Mouse (Mus musculus) forebrain, postnatal 0 days (tissue): Measurements from ENCODE around the gene Max. TPM values are rescaled to one million over a fixed set of nuclear protein-coding genes. Genes with fewer than 3 reads are reported as not detected.

Experiments
- ATAC-seq: fragments of 200-750 bp; cut with Nextera tagmentation; 2 replicates; pipeline ENCODE4 v1.8.0; 2017; ENCODE audit warnings: mild to moderate bottlenecking, moderate library complexity
- DNase-seq: peaks from one replicate; pipeline ENCODE4 v3.0.0-alpha.2; 2015
- H3K27ac ChIP-seq: fragments of 300-500 bp; sonication (generic); 2 replicates; pipeline ENCODE4 v1.5.1; 2014; ENCODE audit warnings: low read depth, mild to moderate bottlenecking, antibody characterized with exemption, low read length, moderate library complexity, mixed read lengths
- H3K27me3 ChIP-seq: fragments of 300-500 bp; sonication (generic); 2 replicates; pipeline ENCODE4 v1.6.1; 2014; ENCODE audit warnings: mild to moderate bottlenecking, low read length, mixed read lengths; ENCODE audit not compliant: insufficient read depth
- H3K36me3 ChIP-seq: fragments of 300-500 bp; sonication (generic); 2 replicates; pipeline ENCODE4 v1.6.1; 2014; ENCODE audit warnings: mild to moderate bottlenecking, moderate library complexity; ENCODE audit not compliant: insufficient read depth
- H3K4me1 ChIP-seq: fragments of 300-500 bp; sonication (generic); 2 replicates; pipeline ENCODE4 v1.6.1; 2014; ENCODE audit warnings: antibody characterized with exemption; ENCODE audit not compliant: insufficient read depth
- H3K4me2 ChIP-seq: fragments of 300-500 bp; sonication (generic); 2 replicates; pipeline ENCODE4 v1.6.1; 2014; ENCODE audit warnings: low read depth, mild to moderate bottlenecking, moderate library complexity
- H3K4me3 ChIP-seq: fragments of 300-500 bp; sonication (generic); 2 replicates; pipeline ENCODE4 v1.5.1; 2014; ENCODE audit warnings: low read depth, low read length, mixed read lengths
- H3K9ac ChIP-seq: fragments of 300-500 bp; sonication (generic); 2 replicates; pipeline ENCODE4 v1.6.1; 2014; ENCODE audit warnings: mild to moderate bottlenecking
- H3K9me3 ChIP-seq: fragments of 300-500 bp; sonication (generic); 2 replicates; pipeline ENCODE4 v1.6.1; 2016; ENCODE audit warnings: low read length
- CTCF ChIP-seq: sonication (generic); IDR thresholded peaks from 2 replicates; pipeline ENCODE4 v1.5.1; 2016; ENCODE audit warnings: antibody characterized with exemption, control low read depth, low read depth
- WGBS: fragments of 180-500 bp; shearing (Covaris S2); extraction: QIAGEN DNeasy Blood & Tissue Kit; methylation state at CpG from one replicate; pipeline ENCODE4 v1.1.7; 2014; 5-methylcytosine and 5-hydroxymethylcytosine counted together
- polyA plus RNA-seq: library from polyadenylated mRNA; unstranded; fragments of >200 nt; fragmentation: Nextera tagmentation; extraction: Ambion mirVana; gene quantifications from 2 replicates; pipeline ENCODE4 v1.2.1, GENCODE M21; 2015
- total RNA-seq: library from RNA; depleted of rRNA; stranded (reverse); fragments of >200 nt; gene quantifications from 2 replicates; pipeline ENCODE4 v1.2.3, GENCODE M21; 2014

The Max gene
- total and polyA plus RNA-seq, 2 experiments from 2014 or later: 14.6 to 56.0 TPM

DNA sequence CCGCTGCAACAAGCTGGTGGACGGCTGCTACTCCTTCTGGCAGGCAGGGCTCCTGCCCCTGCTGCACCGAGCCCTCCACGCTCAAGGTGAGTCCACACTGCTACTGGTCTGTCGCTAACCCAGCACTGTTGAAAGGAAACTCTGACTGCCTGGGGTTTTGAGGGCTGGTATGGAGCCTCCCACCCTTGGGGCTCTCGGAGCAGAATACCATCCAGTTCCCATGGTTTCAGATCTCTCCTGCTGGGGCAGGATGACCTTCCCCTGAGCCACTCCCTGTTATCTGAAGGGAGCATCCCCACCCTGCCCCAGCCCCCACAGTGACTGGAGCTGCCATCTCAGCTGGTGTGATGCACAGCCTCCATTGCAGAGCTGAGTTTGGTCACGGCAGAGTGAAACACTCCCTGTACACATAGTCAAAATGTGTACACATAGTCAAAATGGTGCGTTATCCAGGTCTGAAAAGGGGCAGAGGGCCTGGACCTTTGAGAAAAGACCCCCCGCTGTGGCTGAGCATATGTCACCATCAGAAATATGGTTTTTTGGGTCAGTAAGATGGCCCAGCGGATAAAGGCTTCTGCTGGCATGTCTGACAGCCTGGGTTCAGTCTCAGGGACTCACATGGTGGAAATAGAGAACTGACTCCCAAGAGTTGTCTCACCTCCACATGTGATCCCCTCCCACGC lies 51.6 kb downstream of the Max start:
- no peak overlapping the region for H3K4me2 ChIP-seq
- no peak overlapping the region for H3K27ac ChIP-seq
- ATAC-seq (no peak), DNase-seq (no peak)
- H3K9me3 ChIP-seq: no peaks in the 10 kb centered on the region
- no peak overlapping the region for H3K9ac ChIP-seq
- H3K27me3 ChIP-seq: no peaks in the 10 kb centered on the region
- H3K4me3 ChIP-seq: no peak overlapping the region
- TF ChIP-seq CTCF: no peak
- H3K36me3 ChIP-seq: peaks cover 18% of the 10 kb centered on the region
- WGBS: 81% methylated on average over 11 of the region's 11 CpGs
- no peaks in the 10 kb centered on the region for H3K4me1 ChIP-seq

DNA sequence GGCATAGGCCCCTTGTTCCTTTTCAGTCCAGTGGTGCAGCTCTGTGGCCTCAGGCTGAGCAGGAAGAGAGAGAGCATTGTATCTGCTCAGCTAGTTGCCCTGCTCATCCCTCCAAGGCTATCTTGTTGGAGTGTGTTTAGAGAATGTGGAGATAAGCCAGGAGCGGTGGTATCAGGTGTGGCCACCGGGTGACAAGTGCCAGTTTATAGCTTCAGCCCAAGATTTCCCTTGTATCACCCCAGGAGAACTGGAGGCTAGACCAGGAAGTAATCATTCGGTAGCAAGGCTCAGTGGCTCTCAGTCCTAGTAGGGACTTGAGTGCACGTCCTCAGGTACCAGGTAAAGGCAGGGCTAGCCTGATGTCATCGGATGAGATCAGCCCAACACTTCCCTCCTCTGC lies 52.8 kb downstream of the Max start:
- ATAC-seq (no peak), DNase-seq (no peak)
- no peak overlapping the region for H3K27ac ChIP-seq
- H3K9ac ChIP-seq: no peak overlapping the region
- no peak overlapping the region for H3K4me2 ChIP-seq
- no peak for TF ChIP-seq CTCF
- H3K36me3 ChIP-seq: peaks cover 12% of the 10 kb centered on the region
- no peak overlapping the region for H3K4me3 ChIP-seq
- 92% methylated on average over 5 of the region's 5 CpGs for WGBS
- no peaks in the 10 kb centered on the region for H3K4me1 ChIP-seq
- H3K9me3 ChIP-seq: no peaks in the 10 kb centered on the region
- H3K27me3 ChIP-seq: no peaks in the 10 kb centered on the region

DNA sequence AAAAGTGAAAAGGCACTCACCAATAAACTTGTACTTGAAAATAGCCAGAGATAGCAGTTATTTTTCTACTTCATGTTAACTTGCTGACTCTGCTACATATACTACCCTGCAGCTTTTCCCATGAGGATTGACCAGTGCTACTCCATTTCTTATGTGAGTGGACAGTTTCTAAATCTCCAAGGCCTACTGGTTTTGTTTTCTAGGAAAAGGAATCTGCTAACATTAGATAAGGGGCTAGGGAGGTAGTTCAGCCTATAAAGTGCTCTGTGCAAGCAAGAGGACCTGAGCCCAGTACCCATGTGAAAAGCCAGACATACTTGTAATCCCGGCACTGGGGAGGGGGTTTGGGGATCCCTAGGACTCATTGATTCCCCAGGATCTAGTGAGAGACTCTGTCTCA lies 55.7 kb downstream of the Max start:
- peaks cover 12% of the 10 kb centered on the region for H3K36me3 ChIP-seq
- DNase-seq (no peak), ATAC-seq (no peak)
- no peak overlapping the region for H3K4me3 ChIP-seq
- no peak overlapping the region for H3K4me2 ChIP-seq
- H3K9me3 ChIP-seq: no peaks in the 10 kb centered on the region
- 93% methylated on average over 1 of the region's 1 CpGs for WGBS
- H3K4me1 ChIP-seq: no peaks in the 10 kb centered on the region
- no peak for TF ChIP-seq CTCF
- no peak overlapping the region for H3K9ac ChIP-seq
- H3K27me3 ChIP-seq: no peaks in the 10 kb centered on the region
- no peak overlapping the region for H3K27ac ChIP-seq

DNA sequence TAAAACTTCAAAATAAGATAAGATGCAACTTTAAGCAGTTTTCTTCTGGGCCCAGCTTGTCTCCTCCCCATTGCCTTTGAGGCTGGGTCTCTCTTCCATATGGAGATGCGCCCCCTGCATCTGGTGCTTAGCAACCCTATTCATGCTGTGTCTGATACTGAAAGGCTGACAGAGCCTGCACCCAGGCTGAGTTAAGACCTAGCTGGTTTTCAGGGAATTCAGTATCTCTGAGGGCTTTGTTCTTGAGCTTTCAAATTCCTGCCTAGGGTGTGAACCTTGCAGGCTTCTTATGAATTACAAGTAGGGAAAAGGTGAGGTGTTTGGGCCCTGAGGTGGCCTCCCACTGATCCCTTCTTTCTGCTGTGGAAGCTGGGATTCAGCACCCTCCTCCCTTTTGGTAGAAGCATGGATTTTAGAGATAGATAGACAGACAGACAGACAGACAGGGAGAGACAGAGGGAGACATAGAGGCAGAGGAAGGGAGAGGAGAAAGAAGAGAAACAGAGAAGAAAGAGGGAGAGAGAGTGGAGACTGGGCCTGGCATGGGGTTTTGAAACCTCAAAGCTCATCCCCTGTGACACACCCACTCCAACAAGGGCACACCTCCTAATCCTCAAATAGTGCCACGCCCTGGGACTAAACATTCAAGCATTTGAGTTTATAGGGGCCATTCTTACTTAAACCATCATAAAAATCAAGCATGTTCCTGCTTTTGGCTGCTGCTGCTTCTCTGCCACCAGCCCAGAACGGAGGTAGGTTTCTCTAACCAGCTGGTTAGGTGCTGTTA lies 60.3 kb downstream of the Max start:
- no peak for ATAC-seq
- Histone ChIP-seq H3K9me3 (no peaks in the 10 kb centered on the region), H3K4me2 (no peak overlapping the region), H3K27ac (no peak overlapping the region), H3K9ac (no peak overlapping the region), H3K36me3 (peaks cover 13% of the 10 kb centered on the region; the same call in 1 of the 2 replicates), H3K27me3 (no peaks in the 10 kb centered on the region), H3K4me1 (no peaks in the 10 kb centered on the region), H3K4me3 (no peak overlapping the region)
- DNase-seq: no peak
- TF ChIP-seq CTCF: no peak
- 84% methylated on average over 3 of the region's 3 CpGs for WGBS

DNA sequence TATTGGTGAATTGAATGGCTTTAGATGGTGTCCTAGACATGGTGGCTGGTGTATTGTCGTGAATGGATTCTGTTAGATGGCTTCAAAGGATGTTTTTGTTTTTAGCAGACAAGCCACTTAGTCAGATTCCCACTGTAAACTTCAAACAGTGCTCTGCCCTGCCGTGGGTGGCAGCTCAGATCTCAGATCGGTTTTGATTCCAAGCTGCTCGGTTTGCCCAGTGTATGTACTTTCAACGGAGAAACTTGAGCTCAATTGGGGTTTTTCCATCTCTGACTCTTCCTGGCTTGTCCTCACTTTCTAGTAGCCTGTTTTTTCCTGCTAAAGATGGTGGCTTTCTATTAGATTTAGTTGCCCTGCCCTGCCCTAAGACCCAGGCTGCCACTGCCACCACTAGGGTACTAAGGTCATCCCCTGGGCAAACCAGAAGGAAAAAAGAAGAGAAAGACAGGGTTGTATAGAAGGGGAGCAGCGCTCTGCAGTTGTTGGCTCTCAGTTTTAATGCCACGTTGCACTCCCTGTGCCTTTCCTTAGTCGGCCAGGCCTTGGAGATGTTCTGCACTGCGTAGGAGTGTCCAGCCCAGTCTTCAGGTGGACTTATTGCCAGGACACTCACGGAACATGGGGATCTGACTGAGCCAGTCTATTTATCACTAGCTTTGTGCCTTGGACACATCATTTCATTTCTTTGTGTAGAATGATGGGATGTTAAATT lies 62.6 kb downstream of the Max start:
- Histone ChIP-seq H3K9ac (no peak overlapping the region), H3K36me3 (peaks cover 13% of the 10 kb centered on the region; the same call in 1 of the 2 replicates), H3K4me1 (no peaks in the 10 kb centered on the region), H3K4me2 (no peak overlapping the region), H3K4me3 (no peak overlapping the region), H3K9me3 (no peaks in the 10 kb centered on the region), H3K27ac (no peak overlapping the region), H3K27me3 (no peaks in the 10 kb centered on the region)
- WGBS: 93% methylated on average over 10 of the region's 10 CpGs
- no peak for TF ChIP-seq CTCF
- no peak for DNase-seq
- no peak for ATAC-seq

DNA sequence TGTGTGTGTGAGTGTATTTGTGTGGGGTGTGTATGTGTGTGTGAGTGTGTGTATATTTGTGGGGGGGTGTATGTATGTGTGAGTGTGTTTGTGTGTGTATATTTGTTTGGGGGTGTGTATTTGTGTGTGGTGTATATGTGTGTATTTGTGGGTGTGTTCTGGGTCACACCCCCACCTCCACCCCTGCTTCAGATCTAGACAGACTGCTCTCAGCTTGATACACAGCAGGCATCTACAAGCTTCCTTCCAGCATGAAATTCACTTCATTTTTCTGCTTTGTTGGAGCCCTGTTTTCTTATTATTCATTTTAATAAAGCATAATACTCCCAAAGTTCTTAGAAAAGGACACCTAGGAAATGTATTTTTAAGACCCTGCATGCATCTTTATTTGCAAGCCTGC lies 63.9 kb downstream of the Max start:
- no peak for TF ChIP-seq CTCF
- DNase-seq (no peak), ATAC-seq (no peak)

DNA sequence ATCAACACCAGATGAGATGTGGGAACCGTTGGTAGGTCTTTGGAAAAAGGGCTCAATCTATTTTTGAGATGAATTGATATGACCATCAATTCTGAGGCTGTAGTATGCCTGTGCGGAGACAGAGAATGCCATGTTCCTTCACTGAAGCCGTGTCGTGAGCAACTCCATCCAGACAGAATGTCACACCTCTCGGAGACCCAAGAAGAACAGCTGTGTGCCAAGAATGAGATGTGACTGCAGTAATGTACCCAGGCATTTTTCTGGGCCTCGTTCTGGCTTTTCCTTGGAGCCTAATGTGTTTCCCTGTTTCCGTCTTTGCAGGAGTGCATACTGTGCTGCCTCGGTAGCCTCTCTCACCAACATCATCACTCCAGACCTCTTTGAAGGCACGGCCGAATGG lies 65.0 kb downstream of the Max start:
- DNase-seq (no peak), ATAC-seq (no peak)
- no peak for TF ChIP-seq CTCF
- H3K27ac ChIP-seq: no peak overlapping the region
- WGBS: 85% methylated on average over 10 of the region's 10 CpGs
- no peaks in the 10 kb centered on the region for H3K27me3 ChIP-seq
- H3K9ac ChIP-seq: no peak overlapping the region
- no peak overlapping the region for H3K4me2 ChIP-seq
- peaks cover 16% of the 10 kb centered on the region for H3K36me3 ChIP-seq
- no peaks in the 10 kb centered on the region for H3K9me3 ChIP-seq
- no peak overlapping the region for H3K4me3 ChIP-seq
- no peaks in the 10 kb centered on the region for H3K4me1 ChIP-seq

More for the DNA sequence above, 63.9 kb downstream of the Max start:
- Histone ChIP-seq H3K36me3 (peaks cover 10% of the 10 kb centered on the region; the same call in 1 of the 2 replicates), H3K27me3 (no peaks in the 10 kb centered on the region), H3K4me3 (no peak overlapping the region), H3K9ac (no peak overlapping the region), H3K4me2 (no peak overlapping the region), H3K4me1 (no peaks in the 10 kb centered on the region), H3K9me3 (no peaks in the 10 kb centered on the region), H3K27ac (no peak overlapping the region)
